Mouse (Mus musculus) cerebellum, adult 18-20 months (tissue): ENCODE results near the gene Mrfap1.

Experiments
- DNase-seq, 2 experiments: peaks; one replicate each; pipeline ENCODE4 v3.0.0; 2021

The Mrfap1 gene

GRCm38 (mm10) chr5:36779512-36779911, 17.1 kb downstream of the Mrfap1 start:
- DNase-seq = no peak

- no peak for DNase-seq
Measured at GRCm38 (mm10) chr5:36778901-36779300, 17.7 kb downstream of the Mrfap1 start.

- no peak for DNase-seq
Measured at GRCm38 (mm10) chr5:36777186-36777585, 19.4 kb downstream of the Mrfap1 start.

- DNase-seq = no peak
Measured at GRCm38 (mm10) chr5:36776021-36776575, 20.5 kb downstream of the Mrfap1 start.

- DNase-seq = no peak
Measured at GRCm38 (mm10) chr5:36775317-36775716, 21.3 kb downstream of the Mrfap1 start.

- no peak for DNase-seq
Measured at GRCm38 (mm10) chr5:36772586-36772985, 24.0 kb downstream of the Mrfap1 start.

GRCm38 (mm10) chr5:36769603-36770002, 27.0 kb downstream of the Mrfap1 start:
- DNase-seq = no peak

GRCm38 (mm10) chr5:36766958-36767703, 29.4 kb downstream of the Mrfap1 start:
- DNase-seq = peak; percentile 54 to 56

- no peak for DNase-seq
Measured at GRCm38 (mm10) chr5:36759848-36760247, 36.7 kb downstream of the Mrfap1 start.

- peak in 1 of 2 experiments; percentile 16 for DNase-seq
Measured at GRCm38 (mm10) chr5:36757033-36757432, 39.5 kb downstream of the Mrfap1 start.

- DNase-seq = no peak
Measured at GRCm38 (mm10) chr5:36750119-36751078, 46.2 kb downstream of the Mrfap1 start.

GRCm38 (mm10) chr5:36748536-36749061, 48.0 kb downstream of the Mrfap1 start, which contains the start of gene Bloc1s4:
Gene Bloc1s4 (minus strand): TSS chr5:36748650.
- DNase-seq = peak; percentile 91 to 94

GRCm38 (mm10) chr5:36747794-36748535, 48.6 kb downstream of the Mrfap1 start:
- DNase-seq = no peak

- no peak for DNase-seq
Measured at GRCm38 (mm10) chr5:36747071-36747470, 49.5 kb downstream of the Mrfap1 start.
